Mouse (Mus musculus) myocyte (in vitro differentiated cells): ENCODE data around the gene Camta1. TPM values are rescaled to one million over a fixed set of nuclear protein-coding genes. Genes with fewer than 3 reads are reported as not detected.

Experiments used
- H3K27me3 ChIP-seq: one replicate; pipeline ENCODE4 v1.6.1; 2011; ENCODE audit not compliant: control insufficient read depth, insufficient read depth, insufficient read length
- H3K36me3 ChIP-seq: one replicate; pipeline ENCODE4 v1.6.1; 2011; ENCODE audit not compliant: control insufficient read depth, insufficient read depth
- H3K4me2 ChIP-seq: one replicate; pipeline ENCODE4 v1.6.1; 2011; ENCODE audit warnings: low read depth, control low read depth
- H3K4me3 ChIP-seq: one replicate; pipeline ENCODE4 v1.5.1; 2011; ENCODE audit warnings: mild to moderate bottlenecking, control low read depth, moderate library complexity
- H3K79me2 ChIP-seq: one replicate; pipeline ENCODE4 v1.6.1; 2011; ENCODE audit not compliant: control insufficient read depth, insufficient read depth
- H3ac ChIP-seq: one replicate; pipeline ENCODE4 v1.6.1; 2011; ENCODE audit not compliant: control insufficient read depth, insufficient read length
- CEBPB ChIP-seq: IDR thresholded peaks from 2 replicates; pipeline ENCODE4 v1.6.1; 2011; ENCODE audit warnings: mild to moderate bottlenecking, moderate library complexity; ENCODE audit not compliant: poor library complexity, insufficient read depth, severe bottlenecking
- E2F4 ChIP-seq: IDR thresholded peaks from one replicate; pipeline ENCODE4 v1.6.1; 2011; ENCODE audit warnings: mild to moderate bottlenecking, control low read depth, moderate library complexity; ENCODE audit not compliant: insufficient read depth
- MAX ChIP-seq: IDR thresholded peaks from one replicate; pipeline ENCODE4 v1.6.1; 2011; ENCODE audit warnings: low read depth, mild to moderate bottlenecking, control low read depth
- MYOD1 ChIP-seq, 3 experiments: IDR thresholded peaks; one replicate each; pipeline ENCODE4 v1.6.1; 2011; ENCODE audit warnings: control low read depth in 2 of 3, low read depth in 2 of 3, mild to moderate bottlenecking in 2 of 3, moderate library complexity in 1 of 3; ENCODE audit not compliant: insufficient read length in 2 of 3, control insufficient read depth in 1 of 3
- MYOG ChIP-seq, 3 experiments: IDR thresholded peaks; one replicate each; pipeline ENCODE4 v1.6.1; 2011; ENCODE audit warnings: control low read depth in 2 of 3, low read depth in 2 of 3, mild to moderate bottlenecking in 2 of 3; ENCODE audit not compliant: insufficient read length in 2 of 3, control insufficient read depth in 1 of 3, insufficient read depth in 1 of 3
- POLR2A ChIP-seq: IDR thresholded peaks from one replicate; pipeline ENCODE4 v1.6.1; 2011; ENCODE audit warnings: low read depth, mild to moderate bottlenecking, control low read depth, moderate library complexity; ENCODE audit not compliant: insufficient read length
- POLR2AphosphoS2 ChIP-seq: IDR thresholded peaks from one replicate; pipeline ENCODE4 v1.6.1; 2011; ENCODE audit warnings: low read depth, control low read depth; ENCODE audit not compliant: insufficient read length
- REST ChIP-seq: IDR thresholded peaks from one replicate; pipeline ENCODE4 v1.6.1; 2011; ENCODE audit warnings: mild to moderate bottlenecking, control low read depth, moderate library complexity; ENCODE audit not compliant: insufficient read depth, insufficient read length
- SRF ChIP-seq: IDR thresholded peaks from one replicate; pipeline ENCODE4 v1.6.1; 2011; ENCODE audit warnings: low read depth; ENCODE audit not compliant: control insufficient read depth, insufficient read length
- TCF12 ChIP-seq: IDR thresholded peaks from one replicate; pipeline ENCODE4 v1.6.1; 2011; ENCODE audit warnings: mild to moderate bottlenecking, control low read depth; ENCODE audit not compliant: poor library complexity, insufficient read depth, severe bottlenecking
- TCF3 ChIP-seq: IDR thresholded peaks from one replicate; pipeline ENCODE4 v1.6.1; 2011; ENCODE audit warnings: low read depth, control low read depth; ENCODE audit not compliant: insufficient read length
- USF1 ChIP-seq: IDR thresholded peaks from one replicate; pipeline ENCODE4 v1.6.1; 2011; ENCODE audit warnings: low read depth, mild to moderate bottlenecking, control low read depth, moderate library complexity
- polyA plus RNA-seq: library from polyadenylated mRNA; unstranded; fragments of >200 nt; fragmentation: generic; extraction: Trizol; gene quantifications from one replicate; pipeline ENCODE4 v1.2.1, GENCODE M21; 2012; ENCODE audit warnings: missing spikeins

Camta1 gene
- polyA plus RNA-seq, 1 experiment = 40.6 TPM

DNA sequence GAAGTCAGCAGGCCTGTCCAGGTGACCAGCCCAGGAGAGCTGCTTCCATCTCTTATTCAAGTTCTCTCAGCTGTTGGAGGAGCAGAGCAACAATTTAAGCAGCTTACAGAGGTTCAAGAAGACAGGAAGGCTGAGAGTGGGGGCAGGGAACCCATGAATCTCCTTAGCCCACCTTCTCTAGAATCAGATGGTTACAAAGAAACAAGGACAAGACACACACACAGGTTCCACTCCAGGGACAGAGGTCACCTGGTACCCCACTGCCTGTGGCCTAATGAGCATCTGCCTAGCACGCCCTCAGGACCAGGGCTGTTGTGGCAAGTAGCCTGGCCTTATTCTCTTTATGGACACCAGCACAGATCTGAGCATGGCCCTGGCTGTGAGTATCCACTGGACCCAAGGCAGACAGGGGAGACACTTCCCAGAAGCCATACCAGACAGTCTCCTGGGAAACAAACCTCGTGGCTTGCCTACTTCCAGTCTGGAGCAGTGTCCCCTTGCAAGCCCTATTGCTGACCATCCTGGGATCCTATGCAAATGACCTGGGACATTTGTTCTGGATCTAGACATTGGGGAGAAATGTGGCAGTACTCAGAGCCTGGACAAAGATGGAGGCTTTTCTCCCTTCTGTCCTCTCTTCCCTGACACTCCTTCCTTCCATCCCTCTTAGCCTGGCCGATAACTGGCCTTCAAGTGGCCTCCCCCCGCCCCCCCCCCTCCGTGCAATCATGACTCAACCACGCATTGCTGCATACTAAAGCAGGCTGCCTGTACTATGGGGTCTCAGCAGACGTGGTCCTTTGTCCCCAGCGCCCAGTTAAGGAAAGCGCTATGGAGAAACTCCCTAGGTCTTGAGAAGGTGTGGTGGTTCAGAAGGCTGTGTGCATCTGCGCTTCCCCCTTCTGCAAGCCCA is 733.8 kb downstream of the Camta1 start:
- H3K27me3 ChIP-seq = peaks cover 69% of the 10 kb centered on the region

DNA sequence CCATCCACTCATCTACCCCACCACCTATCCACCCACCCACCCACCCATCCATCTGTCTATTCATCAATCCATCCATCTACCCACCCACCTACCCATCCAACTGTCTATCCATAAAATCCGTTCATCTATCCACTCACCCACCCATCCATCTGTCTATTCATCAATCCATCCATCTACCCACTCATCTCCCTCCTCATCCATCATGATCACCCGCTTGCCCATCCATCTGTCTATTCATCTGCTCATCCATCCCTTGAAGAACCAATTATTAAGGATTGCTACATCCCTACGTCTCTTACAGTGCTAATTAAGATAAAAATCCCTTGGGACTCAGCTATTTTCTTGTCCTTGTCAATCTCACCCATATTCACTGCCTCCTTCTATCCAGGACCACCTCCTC is 742.8 kb downstream of the Camta1 start:
- H3ac ChIP-seq = no peak overlapping the region
- no peaks in the 10 kb centered on the region for H3K79me2 ChIP-seq
- no peak overlapping the region for H3K4me3 ChIP-seq
- no peaks in the 10 kb centered on the region for H3K27me3 ChIP-seq
- H3K4me2 ChIP-seq = no peak overlapping the region
- TF ChIP-seq SRF (no peak), TCF12 (no peak), CEBPB (no peak), POLR2A (no peak), MYOG (IDR thresholded peaks at IDR 0.05; ENCODE audit: control insufficient read depth in 1 of 3, insufficient read depth in 1 of 3, insufficient read length in 2 of 3, low read depth in 2 of 3) (no peak), POLR2AphosphoS2 (no peak), USF1 (no peak), REST (no peak), MAX (no peak), MYOD1 (IDR thresholded peaks at IDR 0.05; ENCODE audit: control insufficient read depth in 1 of 3, insufficient read length in 2 of 3, low read depth in 2 of 3) (no peak), E2F4 (no peak), TCF3 (no peak)
- H3K36me3 ChIP-seq = no peaks in the 10 kb centered on the region

More for the DNA sequence above, 733.8 kb downstream of the Camta1 start:
- TF ChIP-seq POLR2A (no peak), REST (no peak)
- Histone ChIP-seq H3ac (no peak overlapping the region), H3K79me2 (no peaks in the 10 kb centered on the region), H3K4me2 (no peak overlapping the region), H3K36me3 (no peaks in the 10 kb centered on the region), H3K4me3 (no peak overlapping the region)

DNA sequence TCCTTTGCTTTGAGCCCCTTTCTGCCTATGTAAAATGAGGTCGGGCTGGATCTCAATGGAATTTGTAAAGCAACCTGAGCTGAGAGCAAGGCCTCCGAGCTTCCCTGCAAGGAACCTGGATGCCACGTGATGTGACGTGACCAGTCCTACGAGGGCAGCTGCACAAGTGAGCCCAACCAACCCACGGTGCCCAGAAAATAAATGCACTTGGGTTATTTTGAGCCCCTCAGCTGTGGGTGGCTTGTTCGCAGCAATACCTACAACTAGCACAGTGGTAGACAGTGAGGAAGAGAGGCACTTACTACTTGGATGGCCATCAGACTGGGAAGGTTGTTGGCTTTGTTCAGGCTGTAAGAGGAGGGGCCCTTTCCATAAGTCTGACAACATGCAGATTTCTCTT is 747.1 kb downstream of the Camta1 start:
- Histone ChIP-seq H3K36me3 (no peaks in the 10 kb centered on the region), H3K79me2 (no peaks in the 10 kb centered on the region), H3K4me3 (no peak overlapping the region), H3ac (no peak overlapping the region), H3K4me2 (no peak overlapping the region), H3K27me3 (peaks cover 15% of the 10 kb centered on the region)
- TF ChIP-seq TCF3 (no peak), MYOD1 (IDR thresholded peaks at IDR 0.05; ENCODE audit: control insufficient read depth in 1 of 3, insufficient read length in 2 of 3, low read depth in 2 of 3) (no peak), SRF (no peak), USF1 (no peak), REST (no peak), MYOG (IDR thresholded peaks at IDR 0.05; ENCODE audit: control insufficient read depth in 1 of 3, insufficient read depth in 1 of 3, insufficient read length in 2 of 3, low read depth in 2 of 3) (no peak), CEBPB (no peak), MAX (no peak), POLR2AphosphoS2 (no peak), POLR2A (no peak), E2F4 (no peak), TCF12 (no peak)

DNA sequence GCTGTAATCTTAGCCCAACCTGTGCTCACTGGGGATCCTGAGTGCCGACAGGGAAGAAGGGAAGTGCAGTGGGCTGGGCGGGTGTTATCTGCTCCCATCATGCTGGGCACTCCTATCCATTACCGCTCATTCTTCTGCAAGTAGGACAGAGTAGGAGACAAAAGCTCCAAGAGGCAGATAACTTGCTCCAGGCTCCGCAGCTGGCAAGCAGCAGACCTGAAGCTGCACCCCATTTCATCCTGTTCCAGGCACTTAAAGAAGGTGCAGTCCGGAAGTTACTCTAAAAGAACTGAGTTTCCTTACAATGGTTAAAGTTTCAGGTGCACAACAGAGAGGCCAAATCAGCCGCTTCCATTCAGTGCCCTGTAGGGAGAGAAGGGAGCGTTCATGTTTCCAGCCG is 750.5 kb downstream of the Camta1 start:
- H3ac ChIP-seq = no peak overlapping the region
- TF ChIP-seq MYOG (IDR thresholded peaks at IDR 0.05; ENCODE audit: control insufficient read depth in 1 of 3, insufficient read depth in 1 of 3, insufficient read length in 2 of 3, low read depth in 2 of 3) (no peak), SRF (no peak), POLR2A (no peak), E2F4 (no peak), MAX (no peak), TCF12 (no peak), CEBPB (no peak), TCF3 (no peak), MYOD1 (IDR thresholded peaks at IDR 0.05; ENCODE audit: control insufficient read depth in 1 of 3, insufficient read length in 2 of 3, low read depth in 2 of 3) (no peak), POLR2AphosphoS2 (no peak), REST (no peak), USF1 (no peak)
- no peaks in the 10 kb centered on the region for H3K36me3 ChIP-seq
- H3K4me2 ChIP-seq = no peak overlapping the region
- peaks cover 38% of the 10 kb centered on the region for H3K27me3 ChIP-seq
- H3K4me3 ChIP-seq = no peak overlapping the region
- H3K79me2 ChIP-seq = no peaks in the 10 kb centered on the region

DNA sequence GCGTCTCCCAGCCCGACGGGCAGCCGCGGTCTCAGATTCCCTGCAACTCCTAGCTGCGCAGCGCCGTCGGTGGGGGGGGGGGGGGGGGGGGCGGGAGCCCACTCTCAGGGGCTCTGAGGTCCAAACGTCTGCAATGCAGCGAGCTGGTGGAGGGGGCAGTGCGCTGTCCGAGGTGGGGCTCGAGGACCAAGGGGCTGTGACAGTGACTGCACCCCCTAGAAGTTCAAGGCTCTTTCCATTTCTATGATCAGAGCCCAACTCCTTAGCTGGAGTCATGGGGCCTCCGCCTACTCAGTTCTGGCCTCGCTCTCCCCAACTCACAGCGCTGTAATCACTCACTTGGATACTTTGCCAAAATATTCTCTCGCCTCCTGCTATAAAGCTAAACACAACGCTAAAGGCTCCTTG is 752.8 kb downstream of the Camta1 start:
- TF ChIP-seq MAX (no peak), MYOD1 (IDR thresholded peaks at IDR 0.05; ENCODE audit: control insufficient read depth in 1 of 3, insufficient read length in 2 of 3, low read depth in 2 of 3) (no peak), USF1 (no peak), POLR2AphosphoS2 (no peak), TCF12 (no peak), CEBPB (no peak), SRF (no peak)
- Histone ChIP-seq H3K27me3 (peaks cover 50% of the 10 kb centered on the region), H3K79me2 (no peaks in the 10 kb centered on the region), H3K36me3 (no peaks in the 10 kb centered on the region), H3ac (no peak overlapping the region), H3K4me2 (no peak overlapping the region), H3K4me3 (no peak overlapping the region)
